Mouse (Mus musculus): Measurements from ENCODE around the gene Nom1. TPM values are rescaled to one million over a fixed set of nuclear protein-coding genes. Genes with fewer than 3 reads are reported as not detected.

Nom1 gene
- polyA plus RNA-seq, 1 experiment from 2014 or later, result 29.3 TPM

DNA sequence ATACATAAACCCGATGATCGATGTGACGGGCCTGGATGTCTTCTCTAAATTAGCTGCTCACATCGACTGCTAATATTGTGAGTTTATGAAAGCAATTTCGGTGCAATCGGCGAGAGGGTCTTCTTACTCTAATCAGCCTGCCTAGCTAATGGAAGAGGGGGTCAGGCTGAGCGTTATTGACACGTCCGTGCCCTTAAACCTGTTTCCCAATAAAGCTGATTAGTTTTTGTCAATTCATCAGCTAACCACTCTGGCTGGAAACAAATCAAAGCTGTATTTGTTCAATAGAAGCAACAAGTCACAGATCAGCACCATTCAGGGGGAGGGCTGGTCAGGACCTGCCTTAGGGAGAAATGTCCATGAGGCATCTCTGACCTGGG, 51.5 kb downstream of the Nom1 start:
- ATAC-seq (replicated peaks; ENCODE audit: low FRiP score), result no peak
- H3K27ac ChIP-seq, result no peak overlapping the region
- peaks cover 99% of the 10 kb centered on the region for H3K27me3 ChIP-seq
- H3K4me3 ChIP-seq (replicated peaks), result no peak overlapping the region
- H3K9me3 ChIP-seq (replicated peaks), result no peaks in the 10 kb centered on the region
- no peak overlapping the region for H3K4me2 ChIP-seq
- peaks cover 9% of the 10 kb centered on the region; the same call in 1 of the 2 replicates for H3K4me1 ChIP-seq
- 2% methylated on average over 10 of the region's 10 CpGs for WGBS
- no peak overlapping the region for H3K9ac ChIP-seq
- H3K36me3 ChIP-seq, result no peaks in the 10 kb centered on the region

DNA sequence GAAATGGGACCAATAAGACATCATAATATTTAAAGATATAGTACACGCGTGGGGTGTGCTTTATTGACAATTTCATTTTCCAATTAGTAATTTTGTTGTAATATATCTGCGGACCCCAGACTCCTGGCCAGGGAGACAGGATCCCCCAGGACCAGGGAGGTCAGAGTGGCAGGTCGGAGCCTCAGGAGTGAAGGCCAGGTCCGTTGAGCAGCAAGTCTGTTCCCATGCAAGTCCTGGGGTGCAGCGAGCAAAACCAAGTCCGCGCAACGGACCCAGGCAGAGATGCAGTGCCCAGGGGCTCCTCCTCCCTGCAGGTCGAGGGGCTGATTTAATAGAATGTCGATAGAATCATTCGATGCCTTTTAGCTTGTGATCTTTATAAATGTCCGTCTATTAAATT, 52.9 kb downstream of the Nom1 start:
- no peak overlapping the region for H3K4me2 ChIP-seq

GRCm38 (mm10) chr5:29507013-29507412, 72.5 kb downstream of the Nom1 start:
- H3K27me3 ChIP-seq, result no peaks in the 10 kb centered on the region
- no peak overlapping the region for H3K4me2 ChIP-seq
- H3K4me3 ChIP-seq (replicated peaks), result no peak overlapping the region
- 52% methylated on average over 3 of the region's 3 CpGs for WGBS
- no peaks in the 10 kb centered on the region for H3K4me1 ChIP-seq
- no peak overlapping the region for H3K27ac ChIP-seq
- H3K9ac ChIP-seq, result no peak overlapping the region
- H3K36me3 ChIP-seq, result no peaks in the 10 kb centered on the region
- ATAC-seq (replicated peaks; ENCODE audit: low FRiP score), result no peak
- no peaks in the 10 kb centered on the region for H3K9me3 ChIP-seq (replicated peaks)

More for the DNA sequence above, 52.9 kb downstream of the Nom1 start:
- Histone ChIP-seq H3K9ac (no peak overlapping the region), H3K4me1 (peaks cover 7% of the 10 kb centered on the region; the same call in 1 of the 2 replicates), H3K4me3 (replicated peaks) (no peak overlapping the region), H3K9me3 (replicated peaks) (no peaks in the 10 kb centered on the region), H3K27me3 (peaks cover 99% of the 10 kb centered on the region), H3K36me3 (no peaks in the 10 kb centered on the region), H3K27ac (no peak overlapping the region)
- 17% methylated on average over 13 of the region's 13 CpGs for WGBS
- no peak for ATAC-seq (replicated peaks; ENCODE audit: low FRiP score)

Other genes starting within 250 kb of the Nom1 start
- 1.8 and 2.2 TPM in 2 replicates for gene Rnf32, start 238.7 kb upstream of the Nom1 start, polyA plus RNA-seq (2015; fragmentation: Nextera tagmentation; extraction: Ambion mirVana)
- gene Lmbr1, start 56.3 kb upstream of the Nom1 start, polyA plus RNA-seq (2015; fragmentation: Nextera tagmentation; extraction: Ambion mirVana), result 11.5 and 12.2 TPM in 2 replicates
- gene Mnx1, start 43.8 kb downstream of the Nom1 start, polyA plus RNA-seq (2015; fragmentation: Nextera tagmentation; extraction: Ambion mirVana), result not detected in 2 replicates
- 28.5 TPM in 2 replicates for gene Ube3c, start 134.6 kb downstream of the Nom1 start, polyA plus RNA-seq (2015; fragmentation: Nextera tagmentation; extraction: Ambion mirVana)